Mouse (Mus musculus) mature B cell (primary cell): ENCODE measurements around the gene Timp1.

ENCODE experiments used
- in situ Hi-C: fragments of 300-500 bp; cut with MboI; formaldehyde crosslinking; loops from 2 replicates; pipeline ENCODE4 v1.14.3; 2019

Timp1 gene

DNA sequence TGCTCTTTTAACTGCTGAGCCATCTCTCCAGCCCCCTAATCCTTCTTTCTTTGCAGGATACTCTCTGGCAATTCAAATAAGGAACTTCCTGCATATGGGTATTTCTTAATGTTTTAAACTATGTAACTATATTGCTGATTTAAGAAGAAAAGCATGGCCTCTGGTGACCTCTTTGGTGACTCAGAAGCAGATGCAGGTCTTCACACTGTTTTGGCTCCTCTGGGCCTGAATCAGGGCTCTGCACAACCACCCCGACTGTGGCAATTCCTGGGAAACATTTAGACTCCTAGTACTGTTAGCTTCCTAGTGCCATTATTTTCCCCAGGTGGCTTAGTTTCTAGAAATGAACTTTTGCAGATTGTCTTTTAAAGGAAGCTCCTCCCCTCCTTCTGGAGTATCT lies 53.5 kb downstream of the Timp1 start:
- in situ Hi-C loops: no loop called here
